Mouse (Mus musculus) cerebellum, adult 2 months (tissue): ENCODE data around the gene Eefsec. TPM values are rescaled to one million over a fixed set of nuclear protein-coding genes. Genes with fewer than 3 reads are reported as not detected.

Experiments
- DNase-seq, 2 experiments: peaks; one replicate each; pipeline ENCODE4 v3.0.0; 2021
- H3K27ac ChIP-seq: fragments of 200-500 bp; 2 replicates; pipeline ENCODE4 v1.5.1; 2012; ENCODE audit warnings: low read length, control low read depth, inconsistent platforms; ENCODE audit not compliant: insufficient read depth
- H3K27me3 ChIP-seq: fragments of 200-500 bp; 2 replicates; pipeline ENCODE4 v1.6.1; 2012; ENCODE audit warnings: inconsistent platforms, mild to moderate bottlenecking, low read length, moderate library complexity; ENCODE audit not compliant: control insufficient read depth, insufficient read depth
- H3K4me1 ChIP-seq: fragments of 200-500 bp; 2 replicates; pipeline ENCODE4 v1.6.1; 2011; ENCODE audit warnings: low read length; ENCODE audit not compliant: control insufficient read depth, insufficient read depth
- H3K4me3 ChIP-seq: fragments of 200-500 bp; replicated peaks from 2 replicates; pipeline ENCODE3; 2011; ENCODE audit warnings: mild to moderate bottlenecking, low read depth, low read length, control low read depth; ENCODE audit not compliant: insufficient read depth
- CTCF ChIP-seq: fragments of 200-500 bp; IDR thresholded peaks from 2 replicates; pipeline ENCODE4 v1.5.1; 2011; ENCODE audit warnings: low read depth, mild to moderate bottlenecking, control low read depth, low read length, moderate library complexity, borderline replicate concordance; ENCODE audit not compliant: insufficient read depth
- POLR2A ChIP-seq: fragments of 200-500 bp; IDR thresholded peaks from 2 replicates; pipeline ENCODE4 v1.6.1; 2011; ENCODE audit warnings: low read length, control low read depth, borderline replicate concordance; ENCODE audit not compliant: insufficient read depth
- WGBS: fragments of 180-500 bp; shearing (Covaris S2); methylation state at CpG from one replicate; pipeline ENCODE4 v1.1.7; 2018; 5-methylcytosine and 5-hydroxymethylcytosine counted together
- polyA plus RNA-seq: library from polyadenylated mRNA; depleted of rRNA; stranded (reverse); fragments of >200 nt; gene quantifications from 2 replicates; pipeline ENCODE4 v1.2.3, GENCODE M21; 2012

Eefsec gene
- polyA plus RNA-seq, 1 experiment = 17.0 TPM

DNA sequence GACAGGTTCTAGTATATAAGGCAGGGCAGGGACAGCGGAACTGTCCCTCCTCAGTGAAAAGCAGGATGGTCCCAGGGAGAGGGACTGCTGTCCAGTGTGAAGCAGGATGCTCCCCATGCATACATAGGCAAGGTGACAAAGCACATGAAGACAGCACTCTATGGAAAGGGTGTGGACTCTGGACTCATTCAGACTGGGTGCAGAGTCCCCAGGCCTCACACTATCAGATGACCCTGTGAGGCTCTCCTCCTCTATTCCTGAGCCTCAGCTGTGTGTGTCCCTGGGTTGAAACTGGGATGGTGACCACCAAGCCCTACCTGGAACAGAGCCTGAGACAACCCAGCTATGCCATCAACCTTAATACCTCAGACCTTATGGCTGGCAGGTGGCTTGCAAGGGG, 194.9 kb downstream of the Eefsec start:
- 100% methylated on average over 1 of the region's 1 CpGs for WGBS
- TF ChIP-seq POLR2A = no peak
- TF ChIP-seq CTCF = no peak
- H3K4me3 ChIP-seq = no peak overlapping the region
- DNase-seq = no peak
- no peaks in the 10 kb centered on the region for H3K27me3 ChIP-seq
- no peaks in the 10 kb centered on the region for H3K4me1 ChIP-seq
- H3K27ac ChIP-seq = no peak overlapping the region

DNA sequence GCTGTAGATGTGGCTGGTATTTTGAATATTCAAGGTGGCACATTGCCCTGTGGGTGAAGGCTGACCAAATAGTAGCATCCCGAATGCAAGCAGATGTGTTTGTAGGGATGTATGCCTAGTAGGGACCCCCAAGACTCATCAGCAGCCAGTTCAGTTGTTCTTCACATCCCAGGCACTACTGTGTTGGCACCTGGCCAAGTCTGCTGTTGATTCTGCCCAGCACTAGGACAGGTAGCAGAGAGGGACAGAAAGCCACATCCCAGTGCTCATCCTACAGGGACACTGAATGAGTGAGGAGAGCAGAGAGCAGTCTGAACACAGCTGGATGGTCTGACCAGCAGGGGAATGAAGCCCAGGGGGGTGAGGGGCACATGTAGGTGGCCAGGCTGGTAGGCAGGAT, 197.1 kb downstream of the Eefsec start:
- H3K27ac ChIP-seq = no peak overlapping the region
- no peaks in the 10 kb centered on the region for H3K4me1 ChIP-seq
- no peak for DNase-seq
- no peak overlapping the region for H3K4me3 ChIP-seq
- TF ChIP-seq CTCF (no peak), POLR2A (no peak)
- no peaks in the 10 kb centered on the region for H3K27me3 ChIP-seq
- 64% methylated on average over 1 of the region's 1 CpGs for WGBS

DNA sequence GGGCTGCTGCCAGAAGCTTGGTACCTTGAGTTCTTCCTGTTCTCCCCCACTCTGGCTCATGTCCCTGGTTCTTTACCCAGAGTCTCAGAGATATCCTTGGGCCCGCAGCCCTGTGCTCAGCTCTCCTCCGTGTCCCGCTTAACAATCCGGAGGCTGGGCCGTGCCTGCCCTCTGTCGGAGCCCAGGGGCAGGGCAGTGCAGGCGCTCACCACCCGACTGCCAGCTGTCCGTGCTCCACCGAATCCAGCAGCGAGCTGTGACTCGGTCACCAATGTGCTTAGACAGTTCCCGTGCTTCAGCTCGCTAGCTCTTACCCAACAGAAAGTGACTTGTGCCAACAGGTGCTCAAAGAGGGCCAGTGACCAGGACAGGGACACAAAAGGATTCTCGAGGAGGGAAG, 203.7 kb downstream of the Eefsec start:
- WGBS = 4% methylated on average over 15 of the region's 15 CpGs
- no peaks in the 10 kb centered on the region for H3K27me3 ChIP-seq
- no peak overlapping the region for H3K4me3 ChIP-seq
- TF ChIP-seq POLR2A = no peak
- peak; percentile 71 for TF ChIP-seq CTCF
- no peak overlapping the region for H3K27ac ChIP-seq
- peak; percentile 40 to 49 for DNase-seq
- no peaks in the 10 kb centered on the region for H3K4me1 ChIP-seq

DNA sequence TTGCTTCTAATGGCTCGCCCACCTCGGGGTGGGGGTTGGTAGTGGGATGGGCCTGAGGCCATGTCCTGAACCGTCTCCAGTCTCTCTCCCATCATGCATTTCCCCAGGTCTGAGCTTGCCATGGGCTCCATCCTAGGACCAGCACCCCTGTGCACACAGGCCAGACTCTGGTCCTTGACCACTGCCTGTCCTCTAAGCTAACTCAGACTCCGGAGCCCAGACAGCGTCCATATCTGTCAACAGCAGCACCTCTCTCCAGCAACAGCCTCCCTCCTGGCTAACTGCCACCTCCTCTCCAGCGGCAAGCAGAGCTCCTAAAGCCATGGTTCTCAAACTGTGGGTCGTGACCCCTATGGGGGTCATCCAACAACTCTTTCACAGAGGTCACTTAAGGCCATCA, 209.8 kb downstream of the Eefsec start:
- TF ChIP-seq CTCF = no peak
- no peak for TF ChIP-seq POLR2A
- DNase-seq = no peak
- 20% methylated on average over 7 of the region's 7 CpGs for WGBS
- H3K4me3 ChIP-seq = no peak overlapping the region
- H3K4me1 ChIP-seq = no peaks in the 10 kb centered on the region
- no peak overlapping the region for H3K27ac ChIP-seq
- H3K27me3 ChIP-seq = no peaks in the 10 kb centered on the region

- no peaks in the 10 kb centered on the region for H3K4me1 ChIP-seq
- no peak overlapping the region for H3K4me3 ChIP-seq
- DNase-seq = no peak
- TF ChIP-seq CTCF = no peak
- no peak for TF ChIP-seq POLR2A
- WGBS = 7% methylated on average over 17 of the region's 17 CpGs
- H3K27me3 ChIP-seq = no peaks in the 10 kb centered on the region
- H3K27ac ChIP-seq = no peak overlapping the region
Measured at GRCm38 (mm10) chr6:88235983-88236382, 210.4 kb downstream of the Eefsec start.

GRCm38 (mm10) chr6:88235461-88235860, 210.9 kb downstream of the Eefsec start:
- no peak for DNase-seq
- TF ChIP-seq POLR2A (no peak), CTCF (no peak)
- H3K4me3 ChIP-seq = no peak overlapping the region
- WGBS = 31% methylated on average over 8 of the region's 8 CpGs
- H3K4me1 ChIP-seq = no peaks in the 10 kb centered on the region
- no peak overlapping the region for H3K27ac ChIP-seq
- H3K27me3 ChIP-seq = no peaks in the 10 kb centered on the region

DNA sequence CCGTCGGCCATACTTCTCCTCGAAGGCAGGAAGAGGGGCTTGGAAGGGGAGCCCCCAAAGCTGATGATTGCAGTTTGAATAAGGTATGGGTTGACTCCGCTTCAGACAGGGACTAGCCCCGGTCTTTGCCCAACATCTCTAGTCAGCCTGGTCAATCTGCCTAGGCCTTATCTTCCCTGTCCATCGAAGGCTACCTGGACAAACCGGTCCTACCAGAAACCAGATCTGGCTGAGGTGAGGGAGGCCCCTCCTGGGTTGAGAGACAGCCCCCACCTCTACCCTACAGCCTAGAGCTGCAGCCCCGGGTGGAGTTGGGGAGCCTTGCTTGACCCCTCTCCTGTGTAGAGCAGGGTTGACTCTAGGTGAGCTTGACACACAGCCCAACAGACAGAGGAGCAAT, 212.3 kb downstream of the Eefsec start:
- Histone ChIP-seq H3K27me3 (no peaks in the 10 kb centered on the region), H3K27ac (no peak overlapping the region), H3K4me3 (no peak overlapping the region), H3K4me1 (no peaks in the 10 kb centered on the region)
- TF ChIP-seq CTCF (no peak), POLR2A (no peak)
- DNase-seq = no peak
- WGBS = 82% methylated on average over 8 of the region's 8 CpGs

DNA sequence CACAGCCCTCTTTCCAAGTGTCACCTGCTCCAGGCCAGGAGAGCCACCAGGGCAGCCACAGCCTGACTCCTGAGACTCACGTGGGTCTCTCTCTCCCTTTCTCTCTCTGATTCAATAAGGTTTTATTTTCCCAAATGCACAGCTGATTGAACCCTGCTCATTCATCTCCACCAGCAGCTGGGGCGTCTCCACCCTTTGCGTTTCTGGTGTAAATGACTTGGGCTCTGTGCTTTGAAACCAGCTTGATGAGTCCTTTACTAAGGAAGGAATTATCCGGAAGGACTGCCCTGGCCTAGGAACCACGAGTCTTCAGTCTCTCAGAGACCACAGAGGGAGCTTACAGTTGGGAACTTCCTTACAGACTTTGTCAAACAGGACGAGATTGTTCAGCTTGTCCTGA, 214.1 kb downstream of the Eefsec start:
- WGBS = 59% methylated on average over 6 of the region's 6 CpGs

DNA sequence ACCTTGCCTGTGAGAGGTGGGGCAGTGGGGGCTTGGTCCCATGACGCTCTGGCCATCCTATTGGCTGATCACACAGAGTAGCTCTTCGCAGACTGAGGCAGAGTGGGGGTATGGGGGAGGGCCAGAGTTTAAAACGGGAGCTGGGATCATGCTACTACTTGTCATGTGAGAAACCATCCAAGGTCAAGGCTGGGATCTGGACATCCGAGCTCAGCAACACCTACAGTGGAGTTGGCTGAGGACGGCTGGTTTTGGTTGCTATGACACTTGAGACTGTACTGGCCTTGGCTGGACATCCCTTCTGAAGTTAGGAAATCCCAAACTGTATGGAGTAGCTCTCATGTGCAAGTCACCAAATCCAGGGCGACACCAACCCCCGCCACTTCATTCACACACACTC, 214.5 kb downstream of the Eefsec start:
- WGBS = 80% methylated on average over 7 of the region's 7 CpGs
- Histone ChIP-seq H3K27me3 (no peaks in the 10 kb centered on the region), H3K27ac (no peak overlapping the region), H3K4me1 (no peaks in the 10 kb centered on the region), H3K4me3 (no peak overlapping the region)
- TF ChIP-seq POLR2A (no peak), CTCF (no peak)
- DNase-seq = no peak

More for the DNA sequence above, 214.1 kb downstream of the Eefsec start:
- Histone ChIP-seq H3K27ac (no peak overlapping the region), H3K4me3 (no peak overlapping the region), H3K4me1 (no peaks in the 10 kb centered on the region), H3K27me3 (no peaks in the 10 kb centered on the region)
- no peak for TF ChIP-seq POLR2A
- TF ChIP-seq CTCF = no peak
- DNase-seq = no peak
